Mouse (Mus musculus) heart, postnatal 0 days (tissue): ENCODE data around the gene Pgap3. TPM values are rescaled to one million over a fixed set of nuclear protein-coding genes. Genes with fewer than 3 reads are reported as not detected.

ENCODE experiments used
- ATAC-seq: fragments of 200-750 bp; cut with Nextera tagmentation; 2 replicates; pipeline ENCODE4 v1.8.0; 2017; ENCODE audit warnings: low read depth, moderate number of reproducible peaks, moderate library complexity; ENCODE audit not compliant: insufficient read depth
- DNase-seq: peaks from one replicate; pipeline ENCODE4 v3.0.0-alpha.2; 2016; ENCODE audit warnings: low spot score
- H3K27ac ChIP-seq: fragments of 300-500 bp; sonication (generic); 2 replicates; pipeline ENCODE4 v1.5.1; 2014; ENCODE audit warnings: low read depth, mild to moderate bottlenecking
- H3K27me3 ChIP-seq: fragments of 300-500 bp; sonication (generic); 2 replicates; pipeline ENCODE4 v1.6.1; 2014; ENCODE audit warnings: low read length, mixed read lengths; ENCODE audit not compliant: control insufficient read depth, insufficient read depth
- H3K36me3 ChIP-seq: fragments of 300-500 bp; sonication (generic); replicated peaks from 2 replicates; pipeline ENCODE4 v1.6.1; 2014; ENCODE audit warnings: low read length, mixed read lengths; ENCODE audit not compliant: control insufficient read depth, insufficient read depth
- H3K4me1 ChIP-seq: fragments of 300-500 bp; sonication (generic); 2 replicates; pipeline ENCODE4 v1.6.1; 2014; ENCODE audit warnings: antibody characterized with exemption; ENCODE audit not compliant: control insufficient read depth, insufficient read depth
- H3K4me2 ChIP-seq: fragments of 300-500 bp; sonication (generic); 2 replicates; pipeline ENCODE4 v1.6.1; 2014; ENCODE audit warnings: low read depth, mild to moderate bottlenecking, low read length, moderate library complexity
- H3K4me3 ChIP-seq: fragments of 300-500 bp; sonication (generic); 2 replicates; pipeline ENCODE4 v1.5.1; 2014; ENCODE audit warnings: low read depth, low read length
- H3K9ac ChIP-seq: fragments of 300-500 bp; sonication (generic); replicated peaks from 2 replicates; pipeline ENCODE4 v1.6.1; 2014; ENCODE audit warnings: low read depth, low read length, mixed read lengths
- H3K9me3 ChIP-seq: fragments of 300-500 bp; sonication (generic); replicated peaks from 2 replicates; pipeline ENCODE4 v1.6.1; 2016; ENCODE audit warnings: low read length; ENCODE audit not compliant: control insufficient read depth
- CTCF ChIP-seq: IDR thresholded peaks from 2 replicates; pipeline ENCODE4 v1.5.1; 2016; ENCODE audit warnings: antibody characterized with exemption, control low read depth, low read depth
- EP300 ChIP-seq: IDR thresholded peaks from 2 replicates; pipeline ENCODE4 v1.6.1; 2016; ENCODE audit warnings: antibody characterized with exemption, low read depth
- WGBS: fragments of 180-500 bp; shearing (Covaris S2); extraction: QIAGEN DNeasy Blood & Tissue Kit; methylation state at CpG from one replicate; pipeline ENCODE4 v1.1.7; 2014; 5-methylcytosine and 5-hydroxymethylcytosine counted together
- polyA plus RNA-seq: library from polyadenylated mRNA; unstranded; fragments of >200 nt; fragmentation: Nextera tagmentation; extraction: Ambion mirVana; gene quantifications from 2 replicates; pipeline ENCODE4 v1.2.1, GENCODE M21; 2015
- total RNA-seq: library from RNA; depleted of rRNA; stranded (reverse); fragments of >200 nt; gene quantifications from 2 replicates; pipeline ENCODE4 v1.2.3, GENCODE M21; 2014; ENCODE audit warnings: low replicate concordance

Gene Pgap3
- total and polyA plus RNA-seq, 2 experiments from 2014 or later, result 18.2 to 35.7 TPM

GRCm38 (mm10) chr11:98389221-98389780 lies 11.0 kb downstream of the Pgap3 start:
- Histone ChIP-seq H3K4me1 (peaks cover 37% of the 10 kb centered on the region), H3K4me3 (no peak overlapping the region), H3K27me3 (0 out of 2 replicates have a peak, but pooled peaks cover 6% of the 10 kb centered on the region), H3K4me2 (no peak overlapping the region), H3K9me3 (no peaks in the 10 kb centered on the region), H3K36me3 (no peaks in the 10 kb centered on the region), H3K9ac (no peak overlapping the region), H3K27ac (no peak overlapping the region)
- no peak for ATAC-seq
- WGBS, result 22% methylated on average over 9 of the region's 9 CpGs
- TF ChIP-seq CTCF (peak; percentile 64), EP300 (no peak)
- peak; percentile 55 for DNase-seq

- Histone ChIP-seq H3K27me3 (0 out of 2 replicates have a peak, but pooled peaks cover 6% of the 10 kb centered on the region), H3K4me2 (no peak overlapping the region), H3K27ac (no peak overlapping the region), H3K4me1 (peaks cover 28% of the 10 kb centered on the region), H3K36me3 (no peaks in the 10 kb centered on the region), H3K9ac (no peak overlapping the region), H3K4me3 (no peak overlapping the region), H3K9me3 (no peaks in the 10 kb centered on the region)
- ATAC-seq (no peak), DNase-seq (peak; percentile 3)
- no peak for TF ChIP-seq EP300
- TF ChIP-seq CTCF, result no peak
- 70% methylated on average over 10 of the region's 10 CpGs for WGBS
Observed at GRCm38 (mm10) chr11:98388282-98388681, 12.0 kb downstream of the Pgap3 start.

GRCm38 (mm10) chr11:98387056-98387577 lies 13.2 kb downstream of the Pgap3 start:
- H3K27ac ChIP-seq, result no peak overlapping the region
- 56% methylated on average over 14 of the region's 14 CpGs for WGBS
- H3K9ac ChIP-seq, result no peak overlapping the region
- H3K4me1 ChIP-seq, result peaks cover 20% of the 10 kb centered on the region
- DNase-seq, result no peak
- no peaks in the 10 kb centered on the region for H3K9me3 ChIP-seq
- H3K4me2 ChIP-seq, result no peak overlapping the region
- 0 out of 2 replicates have a peak, but pooled peaks cover 6% of the 10 kb centered on the region for H3K27me3 ChIP-seq
- no peaks in the 10 kb centered on the region for H3K36me3 ChIP-seq
- no peak overlapping the region for H3K4me3 ChIP-seq
- no peak for TF ChIP-seq EP300
- no peak for TF ChIP-seq CTCF
- ATAC-seq, result no peak

- WGBS, result 21% methylated on average over 24 of the region's 24 CpGs
- no peak overlapping the region for H3K4me3 ChIP-seq
- H3K27me3 ChIP-seq, result 0 out of 2 replicates have a peak, but pooled peaks cover 6% of the 10 kb centered on the region
- H3K36me3 ChIP-seq, result no peaks in the 10 kb centered on the region
- ATAC-seq, result no peak
- no peak overlapping the region for H3K27ac ChIP-seq
- H3K9me3 ChIP-seq, result no peaks in the 10 kb centered on the region
- peaks cover 14% of the 10 kb centered on the region for H3K4me1 ChIP-seq
- TF ChIP-seq CTCF (no peak), EP300 (no peak)
- DNase-seq, result peak; percentile 10
- H3K4me2 ChIP-seq, result no peak overlapping the region
- no peak overlapping the region for H3K9ac ChIP-seq
Observed at GRCm38 (mm10) chr11:98386596-98386995, 13.7 kb downstream of the Pgap3 start.

GRCm38 (mm10) chr11:98385638-98386585 lies 14.4 kb downstream of the Pgap3 start, which contains the start of gene Pnmt:
Gene Pnmt (plus strand): TSS chr11:98386450.
- no peaks in the 10 kb centered on the region for H3K36me3 ChIP-seq
- DNase-seq (no peak), ATAC-seq (no peak)
- H3K4me1 ChIP-seq, result peaks cover 13% of the 10 kb centered on the region; the same call in 1 of the 2 replicates
- H3K27ac ChIP-seq, result no peak within 1 kb of the TSS
- peak within 1 kb of the TSS; percentile 50; the same call in 1 of the 2 replicates for H3K4me3 ChIP-seq
- TF ChIP-seq EP300 (no peak), CTCF (no peak)
- no peaks in the 10 kb centered on the region for H3K9me3 ChIP-seq
- H3K9ac ChIP-seq, result peak within 1 kb of the TSS; percentile 67
- WGBS, result 53% methylated on average over 24 of the region's 25 CpGs
- H3K27me3 ChIP-seq, result 0 out of 2 replicates have a peak, but pooled peaks cover 6% of the 10 kb centered on the region
- H3K4me2 ChIP-seq, result peak within 1 kb of the TSS; percentile 80
